Mouse (Mus musculus) cortical plate, adult 2 months (tissue): Measurements from ENCODE around the gene Osbpl7. TPM values are rescaled to one million over a fixed set of nuclear protein-coding genes. Genes with fewer than 3 reads are reported as not detected.

Source experiments
- H3K27ac ChIP-seq: fragments of 200-500 bp; 2 replicates; pipeline ENCODE4 v1.5.1; 2012; ENCODE audit warnings: low read length, control low read depth, inconsistent platforms; ENCODE audit not compliant: insufficient read depth
- H3K4me1 ChIP-seq: fragments of 200-500 bp; 2 replicates; pipeline ENCODE4 v1.6.1; 2011; ENCODE audit warnings: low read length; ENCODE audit not compliant: control insufficient read depth, insufficient read depth
- H3K4me3 ChIP-seq: fragments of 200-500 bp; 2 replicates; pipeline ENCODE4 v1.5.1; 2011; ENCODE audit warnings: mild to moderate bottlenecking, low read length, control low read depth; ENCODE audit not compliant: insufficient read depth
- CTCF ChIP-seq: fragments of 200-500 bp; IDR thresholded peaks from 2 replicates; pipeline ENCODE4 v1.5.1; 2011; ENCODE audit warnings: mild to moderate bottlenecking, control low read depth, low read length; ENCODE audit not compliant: insufficient read depth; ENCODE audit errors: extremely low read depth
- POLR2A ChIP-seq: fragments of 200-500 bp; IDR thresholded peaks from 2 replicates; pipeline ENCODE4 v1.6.1; 2011; ENCODE audit warnings: mild to moderate bottlenecking, low read length, control low read depth; ENCODE audit not compliant: insufficient read depth; ENCODE audit errors: extremely low read depth
- polyA plus RNA-seq: library from polyadenylated mRNA; depleted of rRNA; stranded (reverse); fragments of >200 nt; gene quantifications from 2 replicates; pipeline ENCODE4 v1.2.3, GENCODE M21; 2012

The Osbpl7 gene
- polyA plus RNA-seq, 1 experiment, result 14.1 TPM

GRCm38 (mm10) chr11:97074235-97074634 is 23.8 kb downstream of the Osbpl7 start:
- Histone ChIP-seq H3K4me1 (peaks cover 2% of the 10 kb centered on the region; the same call in 1 of the 2 replicates), H3K27ac (no peak overlapping the region), H3K4me3 (no peak overlapping the region)
- no peak for TF ChIP-seq POLR2A

DNA sequence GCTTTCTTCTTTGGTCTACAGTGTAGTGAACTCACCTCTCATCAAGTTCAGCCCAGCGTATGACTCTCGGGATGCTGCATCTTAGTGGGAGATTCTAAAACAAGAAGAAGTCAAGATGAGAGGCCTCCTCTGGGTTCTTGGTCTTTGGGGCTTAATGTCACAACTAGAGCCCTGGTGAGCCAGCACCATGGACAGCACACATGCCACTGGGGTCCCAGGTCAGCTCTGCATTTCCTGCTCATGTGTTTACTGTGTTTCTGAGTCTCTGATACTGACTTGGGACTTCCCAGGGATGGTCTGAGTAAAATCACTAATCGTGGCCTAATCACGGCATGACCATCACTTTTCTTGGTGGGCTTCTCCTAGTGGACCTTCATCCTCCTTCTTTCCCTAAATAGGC is 28.3 kb downstream of the Osbpl7 start:
- no peak overlapping the region for H3K4me3 ChIP-seq
- TF ChIP-seq CTCF (no peak), POLR2A (no peak)
- no peak overlapping the region for H3K27ac ChIP-seq
- H3K4me1 ChIP-seq, result no peaks in the 10 kb centered on the region

DNA sequence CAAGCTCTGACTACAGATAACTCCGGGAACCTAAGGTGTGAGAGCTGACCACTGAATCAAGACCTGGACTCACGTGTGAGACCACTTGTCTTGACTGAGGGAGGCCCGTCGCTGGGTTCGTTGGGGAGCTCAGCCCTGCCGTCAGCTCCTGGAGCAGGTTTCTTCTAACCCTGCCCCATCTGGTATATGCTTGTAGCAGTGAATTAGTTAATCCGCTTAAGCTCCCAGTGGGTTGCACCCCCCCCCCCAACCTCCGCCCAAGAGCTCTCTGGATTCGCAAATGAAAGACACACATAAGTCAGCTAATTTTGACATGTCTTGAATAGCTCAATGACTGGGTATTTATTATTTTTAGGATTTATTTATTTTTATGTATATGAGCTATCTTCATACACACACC is 29.9 kb downstream of the Osbpl7 start:
- Histone ChIP-seq H3K4me1 (no peaks in the 10 kb centered on the region), H3K27ac (no peak overlapping the region), H3K4me3 (no peak overlapping the region)
- TF ChIP-seq POLR2A, result no peak
- no peak for TF ChIP-seq CTCF

DNA sequence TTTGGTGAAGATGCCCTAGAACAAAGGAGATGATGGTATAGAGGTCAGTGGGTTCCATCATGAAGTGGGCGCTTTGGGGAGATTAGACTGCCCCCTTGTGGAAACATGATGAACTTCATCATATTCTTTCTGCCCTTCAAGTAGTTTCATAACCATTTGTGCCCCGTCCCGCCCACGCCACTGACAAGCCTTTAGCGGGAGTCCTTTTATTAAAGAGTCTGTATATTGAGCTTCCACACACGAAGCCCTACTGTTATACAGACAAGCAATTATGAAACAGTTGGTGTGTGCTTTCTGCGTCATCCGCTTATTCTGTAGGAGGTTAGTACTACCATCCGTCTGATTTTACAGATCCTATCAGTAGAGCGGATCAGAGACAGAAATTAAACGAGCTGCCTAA is 32.5 kb downstream of the Osbpl7 start:
- H3K4me1 ChIP-seq, result no peaks in the 10 kb centered on the region
- TF ChIP-seq POLR2A (no peak), CTCF (peak; percentile 55)
- H3K27ac ChIP-seq, result no peak overlapping the region
- no peak overlapping the region for H3K4me3 ChIP-seq

DNA sequence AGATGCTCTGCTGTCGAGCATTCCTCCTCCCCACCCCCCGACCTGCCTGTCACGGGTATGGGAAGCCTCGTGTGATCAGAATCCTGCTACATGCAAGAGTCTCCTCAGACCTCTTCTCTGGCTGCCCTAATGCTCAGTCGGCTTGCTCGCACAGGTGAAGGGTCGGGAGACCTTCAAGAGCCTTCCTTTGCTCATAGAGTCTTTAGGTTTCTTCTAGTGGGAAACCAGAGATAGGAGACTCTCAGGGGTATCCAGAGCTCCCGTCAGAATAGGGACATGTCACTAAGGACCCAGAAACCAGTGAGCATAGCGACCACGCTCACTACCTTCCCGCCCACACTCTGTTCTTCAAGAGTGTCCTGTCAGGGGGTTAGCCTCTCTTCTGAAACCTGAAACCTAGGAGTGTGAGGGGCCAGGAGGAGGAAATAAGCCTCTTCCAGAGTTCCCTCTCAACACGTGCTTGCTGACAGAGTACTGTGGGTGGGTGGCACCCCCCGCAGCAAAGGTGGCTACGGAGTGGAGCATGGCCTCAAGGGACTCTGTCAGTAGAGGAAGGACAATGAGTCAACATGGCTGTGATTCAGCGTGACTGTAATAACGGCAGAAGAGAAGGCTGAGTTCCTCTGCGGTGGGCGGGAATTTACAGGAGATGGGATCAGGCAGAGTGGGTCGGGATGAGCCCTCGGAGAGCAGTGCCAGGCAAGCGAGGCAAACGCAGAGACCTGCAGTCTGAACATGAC is 33.1 kb downstream of the Osbpl7 start:
- TF ChIP-seq POLR2A, result no peak
- TF ChIP-seq CTCF, result no peak
- no peaks in the 10 kb centered on the region for H3K4me1 ChIP-seq
- no peak overlapping the region for H3K4me3 ChIP-seq
- no peak overlapping the region for H3K27ac ChIP-seq

DNA sequence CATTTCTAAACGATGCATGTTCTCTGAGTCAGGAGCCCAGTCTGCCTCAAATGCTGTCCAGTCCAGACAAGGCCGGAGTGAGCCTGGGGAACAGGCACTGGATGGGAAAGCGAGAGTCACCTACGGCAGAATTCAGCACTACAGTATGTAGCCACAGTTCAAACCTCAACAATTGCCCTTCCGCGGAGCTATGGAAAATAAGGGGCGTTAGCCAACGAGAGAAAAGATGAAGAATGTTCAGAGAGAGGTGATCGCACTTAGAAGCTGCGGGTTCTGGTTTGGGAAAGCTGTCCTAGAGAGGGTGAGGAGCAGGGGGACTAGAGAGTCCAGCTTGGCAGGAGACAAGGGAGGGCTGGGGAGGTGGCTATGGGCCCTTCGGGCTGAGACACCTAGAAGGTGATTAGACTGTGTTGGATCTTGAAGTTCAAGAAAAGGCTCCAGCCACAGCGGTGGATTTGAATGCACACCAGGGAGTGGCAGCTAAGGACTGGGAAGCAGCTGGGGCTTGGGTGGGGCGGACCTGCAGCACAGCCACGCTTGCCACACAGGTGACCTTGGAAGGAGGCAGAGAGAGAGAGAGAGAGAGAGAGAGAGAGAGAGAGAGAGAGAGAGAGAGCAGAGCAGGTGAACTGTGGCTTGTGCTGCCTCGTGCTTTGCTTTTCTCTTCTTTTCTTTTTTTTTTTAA is 34.5 kb downstream of the Osbpl7 start:
- no peak overlapping the region for H3K27ac ChIP-seq
- TF ChIP-seq CTCF (no peak), POLR2A (no peak)

GRCm38 (mm10) chr11:97086365-97086764 is 35.9 kb downstream of the Osbpl7 start:
- Histone ChIP-seq H3K27ac (no peak overlapping the region), H3K4me3 (no peak overlapping the region), H3K4me1 (no peaks in the 10 kb centered on the region)
- TF ChIP-seq POLR2A (no peak), CTCF (no peak)

More for the DNA sequence above, 34.5 kb downstream of the Osbpl7 start:
- no peaks in the 10 kb centered on the region for H3K4me1 ChIP-seq
- H3K4me3 ChIP-seq, result no peak overlapping the region

DNA sequence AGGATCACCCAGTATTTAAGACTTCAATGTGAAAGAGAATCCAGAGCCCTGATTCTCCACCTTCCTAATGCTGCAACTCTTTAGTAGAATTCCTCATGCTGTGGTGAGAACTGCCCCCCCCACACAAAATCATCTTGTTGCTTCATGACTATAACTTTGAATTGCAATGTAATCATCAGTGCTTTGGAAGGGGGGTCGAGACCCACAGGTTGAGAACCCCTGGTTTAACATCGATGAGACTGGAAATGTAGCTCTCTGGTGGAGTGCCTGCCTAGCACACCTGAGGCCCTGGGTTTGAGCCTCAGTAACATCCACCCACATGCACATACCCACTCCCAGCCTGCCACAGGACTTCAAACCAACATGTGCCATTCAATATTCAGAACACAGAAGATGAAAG is 44.2 kb downstream of the Osbpl7 start:
- Histone ChIP-seq H3K27ac (no peak overlapping the region), H3K4me1 (no peaks in the 10 kb centered on the region), H3K4me3 (no peak overlapping the region)
- no peak for TF ChIP-seq CTCF

DNA sequence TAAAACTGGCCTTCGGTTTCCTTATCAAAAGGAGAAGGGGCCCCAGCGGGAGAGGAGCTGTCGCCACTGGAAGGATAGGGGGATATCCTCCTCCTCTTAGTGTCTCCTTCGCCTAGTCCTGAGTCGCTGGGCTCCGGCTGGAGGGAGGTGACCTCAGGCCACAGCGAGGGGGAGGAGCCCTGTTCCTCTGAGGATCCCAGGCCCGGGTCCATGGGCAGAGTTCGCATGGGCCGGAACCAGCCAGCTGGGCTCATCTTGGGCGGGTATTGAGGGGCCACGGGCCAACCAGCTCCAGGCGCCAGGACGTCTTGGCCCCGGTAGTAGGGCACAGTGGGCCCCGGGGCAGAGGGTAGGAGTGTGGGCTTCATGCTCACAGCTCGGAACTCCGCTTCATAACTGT is 48.4 kb downstream of the Osbpl7 start:
- Histone ChIP-seq H3K4me1 (no peaks in the 10 kb centered on the region), H3K4me3 (no peak overlapping the region), H3K27ac (no peak overlapping the region)
- no peak for TF ChIP-seq POLR2A
- no peak for TF ChIP-seq CTCF

DNA sequence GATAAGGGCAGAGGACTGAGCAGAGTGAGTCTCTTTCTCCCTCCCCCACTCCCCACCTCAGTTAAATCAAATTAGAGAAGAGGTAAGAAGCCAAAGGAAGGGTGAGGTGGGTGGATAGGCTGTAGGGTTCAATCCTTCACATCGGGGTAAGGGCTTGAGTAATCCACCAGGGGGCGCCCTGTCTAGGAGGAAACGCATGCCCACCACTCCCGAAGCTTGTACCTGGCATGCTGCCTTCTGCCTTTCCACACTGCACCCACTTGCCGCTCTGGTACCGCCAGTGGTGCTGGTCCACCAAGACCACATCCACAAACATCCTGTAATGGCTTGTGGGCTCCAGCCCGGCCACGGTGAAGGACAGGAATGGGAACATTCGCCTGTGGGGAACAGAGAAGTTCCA is 51.3 kb downstream of the Osbpl7 start:
- Histone ChIP-seq H3K4me1 (no peaks in the 10 kb centered on the region), H3K4me3 (no peak overlapping the region), H3K27ac (no peak overlapping the region)
- TF ChIP-seq CTCF (peak; percentile 50; the same call in 1 of the 2 replicates), POLR2A (no peak)
